ENCODE assay signal across 11 mouse cellular contexts in the genomic region with DNA sequence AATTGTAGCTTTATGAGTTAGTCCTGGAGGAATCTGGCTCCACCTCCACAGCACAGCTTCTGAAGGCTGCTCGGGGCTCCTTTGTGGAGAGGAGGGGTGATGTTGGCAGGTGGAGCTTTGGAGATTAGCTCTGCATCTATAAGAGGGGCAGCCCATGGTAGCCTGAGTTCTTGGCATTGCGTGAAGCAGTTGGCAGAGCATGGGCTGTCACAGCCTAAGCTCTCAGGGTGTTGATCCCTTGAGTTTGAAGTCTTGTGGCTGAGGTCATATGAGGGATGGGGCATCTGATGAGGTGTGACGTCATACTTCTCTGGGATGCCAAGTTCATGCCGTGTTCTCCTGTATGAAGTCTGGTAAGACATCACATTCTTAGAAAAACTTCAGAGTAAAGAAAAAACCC.
DNase-seq lines count a peak whose midpoint lies in the region; ATAC-seq lines count a peak whose summit lies in the region.
"Had no signal": no experiment of that assay in that cellular context is flagged by ENCODE, and none has a peak within 500 bp of the region (broad histone marks: within the 10 kb centered on the region; RNA-seq: fewer than 3 reads in every experiment).

No protein-coding gene starts in this region.

- no peak for ATAC-seq in heart, embryonic 15.5 days (replicated peaks; ENCODE audit: insufficient number of reproducible peaks, insufficient read depth, low FRiP score, low read depth)
- peak; percentile 80 for ATAC-seq in liver, embryonic 13.5 days (ENCODE audit: low read depth)

- WGBS in heart, embryonic 15.5 days, result 38% methylated on average over 4 of the region's 4 CpGs
- WGBS in liver, embryonic 13.5 days (ENCODE audit: insufficient replicate concordance), result 32% methylated on average over 4 of the region's 4 CpGs

- 0 out of 2 replicates have a peak, but pooled peaks cover 5% of the 10 kb centered on the region for H3K9me3 ChIP-seq in heart, embryonic 15.5 days (replicated peaks)
- no peaks in the 10 kb centered on the region for H3K9me3 ChIP-seq in liver, embryonic 13.5 days (replicated peaks)

- H3K27ac ChIP-seq in heart, embryonic 15.5 days, result no peak overlapping the region
- H3K27ac ChIP-seq in liver, embryonic 13.5 days, result peak overlapping the region; percentile 98
- H3K27ac ChIP-seq: layer of hippocampus, adult 2 months; limb, embryonic 12.5 days had no signal

- no peaks in the 10 kb centered on the region for H3K36me3 ChIP-seq in heart, embryonic 15.5 days
- no peaks in the 10 kb centered on the region for H3K36me3 ChIP-seq in liver, embryonic 13.5 days
- H3K36me3 ChIP-seq: limb, embryonic 12.5 days had no signal

- H3K4me2 ChIP-seq in heart, embryonic 15.5 days, result peak overlapping the region; percentile 37; the same call in 1 of the 2 replicates
- H3K4me2 ChIP-seq in liver, embryonic 13.5 days, result peak overlapping the region; percentile 57
- H3K4me2 ChIP-seq: limb, embryonic 12.5 days had no signal

- peak; percentile 62 to 72 for DNase-seq in cerebellum, postnatal 10 days
- DNase-seq in cerebellum, adult 9-10 months, result no peak
- DNase-seq in heart, adult 9 months (ENCODE audit: low spot score in 2 of 2), result no peak
- peak; percentile 5 for DNase-seq in MEL-GATA-1-ER (ENCODE audit: extremely low read depth, low read depth)
- DNase-seq in liver, embryonic 13.5 days, result no peak
- no peak for DNase-seq in thymus, adult 18-20 months
- no peak for DNase-seq in right cerebral cortex, postnatal 10 days (ENCODE audit: low spot score in 2 of 2)
- DNase-seq: kidney, adult 18-20 months had no signal

- H3K4me3 ChIP-seq in heart, embryonic 15.5 days, result no peak overlapping the region
- H3K4me3 ChIP-seq in liver, embryonic 13.5 days (replicated peaks), result peak overlapping the region; percentile 38
- H3K4me3 ChIP-seq: layer of hippocampus, adult 2 months; limb, embryonic 12.5 days had no signal

- peaks cover 11% of the 10 kb centered on the region for H3K4me1 ChIP-seq in heart, embryonic 15.5 days (replicated peaks)
- H3K4me1 ChIP-seq in liver, embryonic 13.5 days (replicated peaks), result peaks cover 27% of the 10 kb centered on the region
- H3K4me1 ChIP-seq: limb, embryonic 12.5 days had no signal

- H3K9ac ChIP-seq in heart, embryonic 15.5 days, result no peak overlapping the region
- peak overlapping the region; percentile 73 for H3K9ac ChIP-seq in liver, embryonic 13.5 days
- H3K9ac ChIP-seq: limb, embryonic 12.5 days had no signal

- H3K27me3 ChIP-seq in heart, embryonic 15.5 days, result no peaks in the 10 kb centered on the region
- no peaks in the 10 kb centered on the region for H3K27me3 ChIP-seq in liver, embryonic 13.5 days
- H3K27me3 ChIP-seq: limb, embryonic 12.5 days had no signal

Comparison
In these comparisons a context has a peak if more than half of its experiments do, and no peak if none do; other contexts are left out.
1. DNase-seq: peak in cerebellum, postnatal 10 days (2 of 2) and MEL-GATA-1-ER (single experiment); none in cerebellum, adult 9-10 months (single experiment), heart, adult 9 months (0 of 2), liver, embryonic 13.5 days (single experiment), thymus, adult 18-20 months (0 of 2) and right cerebral cortex, postnatal 10 days (0 of 2).